8 mouse cellular contexts compared by ENCODE assay signal in genomic region chr12:54286911-54287819, GRCm38 (mm10).
DNase-seq lines count a peak whose midpoint lies in the region; ATAC-seq lines count a peak whose summit lies in the region.

No protein-coding gene starts in this region.

- DNase-seq in neural tube, embryonic 11.5 days (ENCODE audit: low spot score), result no peak
- DNase-seq in neural tube, embryonic 10.5 days (ENCODE audit: extremely low spot score, low spot score), result no peak
- DNase-seq in heart, adult 11 months, result peak; percentile 97
- no peak for DNase-seq in spleen, adult 12 weeks (ENCODE audit: low spot score)
- no peak for DNase-seq in cerebellum, adult 9-10 months
- DNase-seq in T-cell, adult 2 months (ENCODE audit: low spot score), result no peak

- H3K27me3 ChIP-seq in neural tube, embryonic 11.5 days (ENCODE audit: control insufficient read depth, insufficient read depth, low read length), result no peaks in the 10 kb centered on the region
- H3K27me3 ChIP-seq in hindbrain, embryonic 15.5 days, result no peaks in the 10 kb centered on the region
- no peaks in the 10 kb centered on the region for H3K27me3 ChIP-seq in neural tube, embryonic 14.5 days (ENCODE audit: control insufficient read depth, insufficient read depth, low read length)

- no peak overlapping the region for H3K4me3 ChIP-seq in neural tube, embryonic 11.5 days (ENCODE audit: low read depth, low read length)
- H3K4me3 ChIP-seq in hindbrain, embryonic 15.5 days, result no peak overlapping the region
- no peak overlapping the region for H3K4me3 ChIP-seq in neural tube, embryonic 14.5 days (ENCODE audit: low read depth, low read length)

- H3K9me3 ChIP-seq in neural tube, embryonic 11.5 days (ENCODE audit: control insufficient read depth, low read length), result no peaks in the 10 kb centered on the region
- no peaks in the 10 kb centered on the region for H3K9me3 ChIP-seq in hindbrain, embryonic 15.5 days
- H3K9me3 ChIP-seq in neural tube, embryonic 14.5 days (ENCODE audit: control insufficient read depth, low read length), result no peaks in the 10 kb centered on the region

- H3K4me1 ChIP-seq in neural tube, embryonic 11.5 days (ENCODE audit: control insufficient read depth, insufficient read depth, low read length), result peaks cover 10% of the 10 kb centered on the region
- peaks cover 24% of the 10 kb centered on the region for H3K4me1 ChIP-seq in hindbrain, embryonic 15.5 days (replicated peaks)
- H3K4me1 ChIP-seq in neural tube, embryonic 14.5 days (ENCODE audit: control insufficient read depth, insufficient read depth, low read length), result peaks cover 9% of the 10 kb centered on the region; the same call in 1 of the 2 replicates

- peak overlapping the region; percentile 56; the same call in 1 of the 2 replicates for H3K27ac ChIP-seq in neural tube, embryonic 11.5 days (ENCODE audit: low read depth, low read length)
- H3K27ac ChIP-seq in hindbrain, embryonic 15.5 days (replicated peaks), result peak overlapping the region; percentile 72
- H3K27ac ChIP-seq in neural tube, embryonic 14.5 days (ENCODE audit: low read depth, low read length), result peak overlapping the region; percentile 52

- H3K4me2 ChIP-seq in neural tube, embryonic 11.5 days (ENCODE audit: low read depth), result no peak overlapping the region
- H3K4me2 ChIP-seq in hindbrain, embryonic 15.5 days, result no peak overlapping the region
- H3K4me2 ChIP-seq in neural tube, embryonic 14.5 days (ENCODE audit: low read depth, low read length), result no peak overlapping the region

- 0 out of 2 replicates have a peak overlapping the region, but pooled peaks have one; percentile 3 for H3K9ac ChIP-seq in neural tube, embryonic 11.5 days (ENCODE audit: low read length)
- H3K9ac ChIP-seq in hindbrain, embryonic 15.5 days, result no peak overlapping the region
- H3K9ac ChIP-seq in neural tube, embryonic 14.5 days (replicated peaks; ENCODE audit: low read depth, low read length), result no peak overlapping the region

- peak; percentile 43; the same call in 1 of the 2 replicates for ATAC-seq in neural tube, embryonic 11.5 days (ENCODE audit: insufficient read depth, low FRiP score, low TSS enrichment)
- peak; percentile 90 for ATAC-seq in hindbrain, embryonic 15.5 days (ENCODE audit: low FRiP score, low read depth)
- ATAC-seq in neural tube, embryonic 14.5 days (ENCODE audit: low read depth), result peak; percentile 85

- H3K36me3 ChIP-seq in neural tube, embryonic 11.5 days (ENCODE audit: control insufficient read depth, insufficient read depth, low read length), result no peaks in the 10 kb centered on the region
- H3K36me3 ChIP-seq in hindbrain, embryonic 15.5 days, result no peaks in the 10 kb centered on the region
- no peaks in the 10 kb centered on the region for H3K36me3 ChIP-seq in neural tube, embryonic 14.5 days (ENCODE audit: control insufficient read depth, insufficient read depth, low read length)

- 58% methylated on average over 16 of the region's 16 CpGs for WGBS in neural tube, embryonic 11.5 days
- 34% methylated on average over 16 of the region's 16 CpGs for WGBS in hindbrain, embryonic 15.5 days
- whole genome bisulfite sequencing in neural tube, embryonic 14.5 days, result 34% methylated on average over 16 of the region's 16 CpGs
